Mouse (Mus musculus) adrenal gland, adult 2 months (tissue): Measurements from ENCODE around the gene Orc3. TPM values are rescaled to one million over a fixed set of nuclear protein-coding genes. Genes with fewer than 3 reads are reported as not detected.
"Not testable (repeated sequence)": the region's sequence is repeated elsewhere in the genome, so short reads cannot be mapped to it uniquely, and the experiment has no call there.

Experiments used
- DNase-seq: peaks from one replicate; pipeline ENCODE4 v3.0.0; 2021
- polyA plus RNA-seq: library from polyadenylated mRNA; depleted of rRNA; stranded (reverse); fragments of >200 nt; gene quantifications from 2 replicates; pipeline ENCODE4 v1.2.3, GENCODE M21; 2012
- total RNA-seq, 2 experiments: library from RNA; stranded (reverse); gene quantifications; 2 replicates each; pipeline ENCODE4 v1.2.3; 2021

The Orc3 gene
- total and polyA plus RNA-seq, 3 experiments, result 8.2 to 58.1 (median 55.7) TPM

DNA sequence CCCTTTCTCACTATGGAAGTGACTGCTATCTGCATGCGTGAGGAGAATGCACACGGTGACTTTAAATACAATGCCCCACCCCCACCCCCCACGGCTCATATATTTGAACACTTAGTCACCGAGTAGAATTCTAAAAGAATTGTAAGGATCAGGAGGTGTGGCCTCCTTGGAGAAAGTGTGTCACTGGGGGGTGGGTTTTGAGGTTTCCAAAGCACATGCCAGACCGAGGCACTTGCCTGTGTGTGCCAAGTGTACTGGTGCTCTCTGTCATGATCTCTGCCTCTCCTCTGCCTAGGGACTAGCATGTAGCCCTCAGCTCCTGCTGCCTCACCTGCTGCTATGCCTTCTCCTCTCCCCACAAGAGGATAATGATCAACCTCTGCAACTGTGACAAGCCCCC, 32.3 kb downstream of the Orc3 start:
- peak; percentile 32 for DNase-seq

DNA sequence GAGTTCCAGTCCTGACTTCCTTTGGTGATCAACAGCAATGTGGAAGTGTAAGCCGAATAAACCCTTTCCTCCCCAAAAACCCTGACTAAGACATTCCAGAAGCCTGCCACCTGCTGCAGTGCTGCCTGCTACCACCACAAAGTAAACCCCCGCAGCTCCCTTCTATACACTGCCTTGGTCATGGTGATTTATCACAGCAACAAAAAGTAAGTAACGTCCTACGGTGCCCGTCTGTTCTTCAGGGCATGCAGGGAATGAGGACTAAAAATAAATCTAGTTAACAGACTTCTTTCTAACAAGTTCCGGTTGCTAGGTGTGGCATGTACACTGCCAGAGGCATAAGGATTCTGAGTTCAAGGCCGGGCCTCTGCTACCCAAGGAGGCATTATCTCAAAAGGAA, 32.8 kb downstream of the Orc3 start:
- DNase-seq, result peak; percentile 17

DNA sequence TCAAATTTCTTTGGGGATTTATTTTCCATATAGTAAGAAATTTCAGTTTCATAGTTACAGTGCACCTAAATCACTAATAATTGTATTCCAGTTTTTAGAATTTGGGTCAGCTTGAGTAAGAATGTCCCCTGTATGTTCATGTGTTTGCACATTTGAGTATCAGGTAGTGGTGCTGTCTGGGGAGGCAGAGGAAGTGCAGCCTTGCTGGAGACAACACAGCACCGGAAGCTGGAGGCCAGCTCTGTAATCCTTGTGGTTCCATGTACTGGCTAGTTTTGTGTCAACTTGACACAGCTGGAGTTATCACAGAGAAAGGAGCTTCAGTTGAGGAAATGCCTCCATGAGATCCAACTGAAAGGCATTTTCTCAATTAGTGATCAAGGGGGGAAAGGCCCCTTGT, 33.3 kb downstream of the Orc3 start:
- DNase-seq, result not testable (repeated sequence)

DNA sequence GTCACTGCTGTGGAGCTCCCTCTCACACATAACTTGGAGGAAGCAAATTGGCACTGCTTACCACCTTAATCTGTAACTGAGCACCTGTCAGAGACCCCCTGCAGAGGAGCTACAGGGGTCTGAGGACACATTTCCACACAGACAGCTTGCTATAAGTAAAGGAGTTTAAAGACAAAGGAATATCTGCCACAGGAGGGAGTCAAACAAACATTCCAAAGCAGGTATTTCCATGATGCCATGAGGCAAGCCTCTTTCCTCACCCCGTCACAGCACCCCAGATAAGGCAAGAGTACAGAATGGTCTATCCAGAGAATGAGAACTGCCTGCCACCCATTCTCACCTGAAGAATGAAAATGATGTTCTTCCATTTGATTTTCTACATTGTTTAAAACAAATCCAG, 35.5 kb downstream of the Orc3 start:
- DNase-seq, result no peak

DNA sequence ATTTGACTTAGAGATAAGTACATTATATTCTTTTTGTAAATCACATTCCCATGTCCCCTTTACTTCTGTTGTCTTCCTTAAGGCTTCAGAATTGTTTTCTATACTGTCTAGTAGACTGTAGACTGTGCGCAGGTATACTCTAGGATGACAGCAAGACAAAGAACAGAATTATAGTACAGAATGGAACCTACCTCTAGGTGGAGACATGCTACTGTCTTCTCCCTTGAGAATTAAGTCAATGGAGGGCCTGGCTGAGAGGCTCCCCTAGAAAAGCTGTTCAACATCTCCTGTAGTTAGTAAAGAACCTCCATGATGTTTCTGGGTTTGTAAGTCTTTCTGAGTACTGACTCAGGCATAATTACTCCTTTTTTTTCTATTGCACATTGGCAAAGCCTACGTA, 37.7 kb downstream of the Orc3 start:
- DNase-seq, result no peak

DNA sequence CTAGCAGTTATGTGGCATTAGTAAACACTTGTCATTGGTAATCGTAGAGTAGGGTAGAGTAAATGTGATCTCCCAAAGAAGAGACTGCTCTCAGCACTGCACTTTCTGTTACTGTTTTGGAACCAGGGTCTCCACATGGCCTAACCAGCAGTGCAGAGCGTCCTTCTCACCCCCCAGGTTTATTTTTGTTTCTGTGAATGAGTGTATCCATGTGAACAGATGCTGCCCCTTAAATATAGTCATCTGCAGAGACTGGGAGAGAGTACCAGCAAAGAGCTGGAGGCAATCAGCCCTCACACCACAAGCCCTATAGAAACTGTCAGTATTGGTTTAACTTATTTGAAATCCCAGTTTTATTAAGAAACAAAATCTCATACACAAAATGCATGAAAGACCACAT, 41.9 kb downstream of the Orc3 start:
- DNase-seq, result no peak

DNA sequence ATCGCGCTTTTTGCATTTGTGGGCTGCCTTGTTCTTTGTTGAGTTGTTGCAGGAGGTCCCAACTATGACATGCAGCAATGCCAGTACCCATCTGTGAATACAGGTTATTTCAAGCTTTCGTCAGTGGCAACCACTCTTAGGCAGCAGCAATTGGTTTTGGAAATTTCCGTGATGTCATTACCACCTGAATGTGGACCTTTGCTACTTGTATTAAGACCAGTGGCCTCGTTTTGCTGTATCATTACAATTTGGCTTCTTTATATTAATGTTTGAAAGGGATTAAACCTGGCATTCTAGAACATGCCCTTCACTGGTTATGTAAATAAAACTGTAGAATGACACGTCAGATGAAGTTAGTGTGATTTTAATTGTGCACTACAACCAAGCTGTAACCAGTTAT, 48.5 kb downstream of the Orc3 start:
- DNase-seq, result no peak

DNA sequence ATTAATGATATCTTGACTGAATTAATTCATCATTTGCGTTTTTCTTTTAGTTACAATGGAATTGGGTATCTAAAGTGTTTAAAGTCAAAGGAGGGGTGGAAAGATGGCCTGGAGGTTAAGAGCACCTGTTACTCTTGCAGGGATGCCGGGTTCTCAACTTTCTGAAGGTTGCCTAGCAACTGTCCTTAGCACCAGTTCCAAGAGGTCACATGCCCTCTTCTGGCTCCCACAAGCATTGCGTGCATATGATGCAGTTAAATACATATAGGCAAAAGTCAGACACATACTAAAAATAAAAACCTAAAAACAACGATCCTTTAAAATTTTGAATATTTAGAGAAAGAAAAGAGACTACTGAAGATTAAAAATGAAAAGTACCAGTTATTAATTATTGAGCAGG, 53.8 kb downstream of the Orc3 start:
- peak; percentile 25 for DNase-seq

DNA sequence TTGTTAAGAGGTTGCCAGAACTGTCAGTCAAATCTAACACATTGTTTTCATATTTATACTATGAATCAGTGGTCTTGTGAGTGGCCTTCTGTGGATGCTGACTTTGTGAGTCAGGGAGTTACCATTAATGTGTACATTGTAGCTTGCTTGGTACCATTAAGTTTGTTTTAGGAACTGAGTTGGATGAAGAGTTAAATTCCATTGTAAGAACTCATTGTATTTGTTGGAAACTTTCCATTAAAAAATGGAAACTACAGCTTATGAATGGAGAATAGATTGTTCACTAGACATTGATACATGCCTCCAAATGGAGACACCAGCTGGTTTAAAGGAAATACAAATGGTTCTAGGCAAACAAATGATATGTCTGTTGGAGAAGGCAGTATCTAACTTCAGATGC, 58.6 kb downstream of the Orc3 start:
- DNase-seq, result no peak

DNA sequence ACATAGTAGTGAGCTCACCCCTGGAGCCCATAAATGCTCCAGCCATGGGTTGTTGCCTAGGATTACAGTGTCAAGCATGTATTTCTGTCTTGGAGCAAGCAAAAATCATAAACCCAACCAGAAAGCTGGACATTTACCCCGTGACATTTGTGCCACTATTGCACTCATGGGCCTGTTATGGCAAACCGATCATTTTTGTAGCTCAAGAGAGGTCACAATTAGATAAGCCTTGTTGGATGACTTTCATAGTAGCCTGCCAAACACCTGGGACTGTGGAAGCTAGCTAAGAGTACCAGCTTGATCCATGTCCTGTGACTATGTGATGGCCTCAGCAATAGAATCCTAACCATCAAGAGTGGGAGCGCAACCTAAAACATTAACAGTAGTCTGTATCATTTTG, 59.1 kb downstream of the Orc3 start:
- no peak for DNase-seq

DNA sequence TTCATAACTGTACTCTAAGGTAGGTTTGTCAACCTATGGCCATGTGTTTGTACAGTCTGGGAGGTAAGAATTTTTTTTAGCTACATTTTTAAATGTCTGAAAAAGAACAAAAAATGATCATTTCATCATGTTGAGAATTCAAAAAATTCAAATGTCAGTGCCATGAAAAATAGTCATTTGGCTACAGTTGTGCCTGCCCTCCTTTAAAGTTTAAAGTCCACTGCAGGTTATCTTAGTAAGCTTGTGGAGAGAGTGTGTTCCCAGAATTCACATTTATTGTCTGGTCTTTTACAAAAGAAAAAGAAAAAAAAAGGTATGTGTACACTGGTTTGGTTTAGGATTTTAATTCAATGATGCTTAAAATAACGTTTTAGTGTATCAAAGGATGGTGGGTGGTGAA, 60.1 kb downstream of the Orc3 start:
- no peak for DNase-seq

DNA sequence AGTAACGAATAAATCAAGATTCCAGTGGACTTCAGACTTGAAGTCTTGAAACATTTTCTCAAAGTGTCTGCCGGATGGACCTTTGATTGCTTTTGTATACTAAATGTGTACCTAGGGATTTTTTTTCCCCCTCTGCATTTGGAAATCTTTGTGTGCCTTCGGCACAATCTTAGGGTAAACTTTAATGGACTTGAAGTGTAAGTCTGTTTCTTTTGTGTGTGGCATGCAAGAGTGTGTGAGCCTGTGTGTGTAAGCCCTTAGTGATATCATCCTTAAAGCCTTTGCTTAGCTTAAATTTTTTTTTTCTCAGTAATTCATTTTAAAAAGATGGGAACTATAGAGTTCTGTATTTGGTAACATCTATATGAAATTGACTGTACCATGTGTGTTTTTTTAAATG, 62.8 kb downstream of the Orc3 start:
- DNase-seq, result no peak

DNA sequence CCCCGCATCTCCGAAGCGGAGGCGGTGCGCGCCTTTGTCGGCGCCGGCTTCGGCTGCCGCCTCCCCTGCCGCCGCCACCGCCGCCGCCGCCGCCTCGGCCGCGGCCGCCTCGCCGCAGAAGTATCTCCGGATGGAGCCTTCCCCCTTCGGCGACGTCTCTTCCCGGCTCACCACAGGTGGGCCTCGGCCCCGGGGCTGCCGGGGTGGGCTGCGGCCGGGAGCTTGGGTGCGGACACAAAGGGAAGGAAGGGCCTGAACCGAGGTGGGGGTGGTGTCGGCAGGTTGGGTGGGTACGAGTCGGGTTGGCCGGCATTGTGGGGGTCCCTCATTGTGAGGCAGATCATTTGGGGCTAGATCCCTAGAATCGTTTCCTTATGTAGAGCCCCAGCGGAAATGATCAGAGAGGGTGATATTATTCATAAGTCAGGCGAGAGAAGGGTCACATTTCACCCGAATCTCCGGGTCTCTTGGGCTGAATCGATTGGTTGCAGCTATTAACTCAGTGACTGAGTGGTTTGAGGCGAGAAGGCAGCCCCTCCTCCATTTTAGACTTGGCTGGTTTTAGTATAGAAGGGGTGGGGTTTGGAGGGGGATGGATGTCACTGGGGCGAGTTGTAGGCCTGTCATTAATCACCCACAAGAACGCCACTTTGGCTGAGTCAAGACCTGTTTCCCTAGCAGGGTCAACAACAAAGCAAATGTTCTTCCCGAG, 63.5 kb downstream of the Orc3 start:
- DNase-seq, result peak; percentile 86

DNA sequence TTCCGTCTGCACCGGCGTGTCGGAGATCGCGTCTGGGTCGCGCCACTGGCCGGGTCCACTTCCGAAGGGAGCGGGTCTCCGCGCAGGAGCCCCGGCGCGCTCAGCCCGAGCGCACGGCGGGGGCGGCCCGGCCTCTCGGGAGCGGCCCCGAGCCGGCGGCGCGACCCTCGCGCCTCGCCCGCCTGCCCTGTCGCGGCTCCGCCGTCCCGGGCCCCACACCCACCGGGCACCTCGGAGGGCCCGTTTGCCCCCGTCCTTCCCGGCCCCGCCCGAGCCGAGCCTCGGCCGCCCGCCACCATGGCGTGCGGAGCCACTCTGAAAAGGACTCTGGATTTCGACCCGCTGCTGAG, 64.0 kb downstream of the Orc3 start, which contains the start of gene Akirin2:
Akirin2 (plus strand) TSS at position 190 of the 350 bp plus-strand sequence.
- DNase-seq, result no peak

DNA sequence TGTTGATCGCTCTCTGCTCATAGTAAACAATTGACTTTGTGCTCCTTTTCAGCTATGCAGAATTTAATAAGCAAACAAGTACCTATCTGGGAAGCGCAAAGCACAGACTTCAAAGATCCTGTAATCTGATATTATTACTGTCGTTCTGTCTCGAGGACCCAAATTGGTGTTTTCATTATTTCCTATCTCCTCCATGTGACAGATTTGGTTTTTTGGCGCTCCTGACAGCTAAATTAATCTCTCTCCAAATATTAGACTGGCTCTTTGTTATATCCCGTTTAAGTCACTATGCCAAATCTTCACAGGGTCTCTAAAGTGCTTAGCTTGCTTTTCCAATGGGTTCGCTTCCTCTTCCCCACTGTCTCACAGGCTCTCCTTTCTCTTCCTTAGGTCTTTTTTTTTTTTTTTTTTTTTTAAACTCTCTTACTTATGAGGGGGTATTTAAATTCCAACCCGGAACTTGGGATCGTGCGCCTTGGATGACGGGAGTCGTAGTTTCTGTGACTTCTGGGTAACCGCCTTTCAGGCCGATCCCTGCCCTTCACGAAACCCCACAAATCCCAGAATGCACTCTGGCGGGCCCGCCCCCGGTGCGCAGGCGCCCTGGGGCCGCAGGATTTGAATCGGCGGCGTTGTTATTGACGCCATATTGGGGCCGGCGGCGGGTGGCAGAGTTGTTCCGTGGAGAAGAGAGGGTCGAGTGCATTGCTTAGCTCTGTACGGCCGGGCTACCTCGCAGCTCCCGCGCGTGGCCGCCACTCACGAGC, 64.6 kb downstream of the Orc3 start:
- DNase-seq, result peak; percentile 99

DNA sequence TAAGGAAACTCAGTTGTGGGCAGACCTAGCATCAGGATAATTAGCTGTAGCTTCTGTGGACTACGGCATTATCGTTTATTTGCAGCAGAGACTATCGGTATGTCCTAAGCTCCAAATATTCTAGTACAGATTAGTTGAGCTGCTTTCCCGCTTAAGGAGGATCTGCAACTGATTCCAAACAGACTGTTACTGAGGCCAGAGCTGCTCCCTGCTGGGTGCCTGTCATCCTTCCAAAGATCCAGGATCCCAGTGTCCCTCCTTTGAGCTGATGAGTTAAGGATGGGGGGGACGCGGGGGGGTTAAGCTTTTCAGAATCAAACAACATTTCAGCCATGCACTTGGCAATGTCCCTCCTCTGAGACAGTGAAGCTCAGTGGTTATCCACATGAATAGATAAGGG, 84.8 kb downstream of the Orc3 start:
- no peak for DNase-seq

DNA sequence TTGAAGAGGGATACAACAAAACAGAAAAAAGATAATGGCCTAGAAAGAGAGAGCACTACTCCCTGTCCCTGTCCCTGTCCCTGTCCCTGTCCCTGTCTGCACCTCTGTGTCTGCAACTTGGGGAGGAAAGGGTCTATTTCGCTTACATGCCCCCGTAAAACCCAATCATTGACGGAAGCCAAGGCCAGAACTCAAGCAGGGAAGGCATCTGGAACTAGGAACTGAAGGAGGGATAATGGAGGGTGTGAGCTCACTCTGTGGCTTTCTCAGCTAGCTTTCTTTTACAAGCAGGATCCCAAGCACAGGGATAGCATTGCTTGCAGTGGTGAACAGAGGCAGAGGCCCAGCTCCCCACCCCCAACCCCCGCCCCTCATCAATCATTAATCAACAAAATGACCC, 85.4 kb downstream of the Orc3 start:
- no peak for DNase-seq

DNA sequence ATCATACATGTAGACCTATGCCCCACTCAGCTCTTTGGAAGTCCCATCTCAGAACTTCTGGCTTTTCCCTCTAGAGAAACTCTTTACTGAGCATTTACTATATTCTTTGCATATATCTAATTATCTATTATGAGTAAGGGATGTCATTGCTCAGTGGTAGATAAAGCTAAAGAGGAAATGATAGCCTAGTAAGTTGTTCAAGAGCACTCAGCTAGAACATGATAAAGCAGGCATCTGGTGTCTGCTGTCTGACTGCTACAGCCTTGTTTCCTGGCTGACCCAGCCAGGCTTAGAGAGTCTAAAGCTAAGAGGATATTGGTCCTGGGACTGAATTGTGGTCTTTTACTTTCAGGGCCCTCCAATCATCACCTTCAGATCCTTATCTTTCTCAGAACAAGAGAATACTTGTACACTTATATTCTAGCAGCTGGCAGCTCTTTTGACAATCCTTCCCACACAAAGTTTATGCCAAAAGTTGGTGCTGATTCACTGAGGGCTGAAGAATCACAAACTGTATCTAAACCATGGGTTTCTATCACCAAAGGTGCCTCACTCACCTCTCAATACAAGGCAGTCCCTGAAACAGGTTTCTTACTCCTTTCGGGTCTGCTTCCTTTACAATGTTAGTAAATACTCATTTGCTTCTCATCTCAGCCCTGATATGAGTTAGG, 86.2 kb downstream of the Orc3 start:
- DNase-seq, result no peak

DNA sequence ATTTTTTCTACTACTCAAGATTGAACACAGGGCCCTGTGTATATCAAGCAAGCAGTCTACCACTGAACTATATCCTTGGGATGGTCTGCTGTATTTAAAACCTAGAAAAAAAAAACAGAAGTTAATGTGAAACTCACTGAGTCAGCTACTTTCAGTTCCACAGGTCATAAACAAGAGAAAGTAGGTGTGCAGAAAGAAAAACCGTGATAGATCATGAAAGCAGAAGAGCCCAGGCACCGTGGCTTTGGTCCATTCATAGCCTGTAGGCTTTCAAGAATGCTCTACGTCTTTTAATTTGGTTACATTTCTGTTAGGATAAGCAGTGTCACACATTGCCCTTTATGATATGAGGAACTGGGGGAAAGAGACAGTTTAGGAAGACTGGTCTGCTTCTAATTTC, 88.0 kb downstream of the Orc3 start:
- DNase-seq, result no peak

DNA sequence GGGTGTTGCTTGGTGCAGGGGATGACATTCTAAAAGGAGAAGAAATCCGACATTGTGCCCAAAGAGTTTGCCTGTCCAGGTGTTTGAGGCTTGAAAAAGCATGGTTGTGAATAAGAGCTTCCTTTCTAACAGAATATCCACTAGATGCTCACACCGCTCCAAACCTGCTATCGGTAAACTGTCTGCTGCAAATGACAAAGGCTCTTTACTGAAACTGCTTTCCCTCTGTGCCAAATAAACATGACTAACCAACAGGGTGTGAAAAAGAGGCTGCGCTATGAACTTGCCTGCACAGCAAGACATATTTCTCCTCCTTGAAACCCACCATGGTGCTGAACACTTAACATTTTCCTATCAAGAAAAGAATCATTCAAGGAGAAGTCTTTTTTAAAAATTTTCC, 91.2 kb downstream of the Orc3 start:
- peak; percentile 5 for DNase-seq

DNA sequence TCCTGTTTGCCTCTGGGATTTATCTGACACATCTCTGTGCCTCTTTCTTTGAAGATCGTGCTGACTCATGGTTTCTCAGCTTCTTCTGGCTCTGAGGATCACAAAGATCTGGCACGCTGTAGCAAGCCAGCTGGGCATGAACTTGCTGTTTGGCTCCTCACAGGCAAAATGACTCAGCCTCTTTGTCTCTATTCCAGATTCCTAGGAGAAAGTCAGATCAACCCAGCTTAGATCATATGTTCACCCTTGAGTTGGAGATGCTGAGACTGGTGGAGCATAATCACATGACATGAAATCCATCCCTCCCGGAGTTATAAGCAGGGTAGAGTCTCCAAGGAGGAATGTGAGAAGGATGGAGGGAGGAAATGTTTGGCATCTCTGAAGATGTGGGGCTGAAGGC, 91.9 kb downstream of the Orc3 start:
- DNase-seq, result peak; percentile 83
